Mouse (Mus musculus) stomach, embryonic 16.5 days (tissue): ENCODE measurements around the gene Mctp1. TPM values are rescaled to one million over a fixed set of nuclear protein-coding genes. Genes with fewer than 3 reads are reported as not detected.

Experiments
- ATAC-seq: fragments of 200-750 bp; cut with Nextera tagmentation; 2 replicates; pipeline ENCODE4 v1.8.0; 2017; ENCODE audit warnings: moderate number of reproducible peaks, moderate TSS enrichment; ENCODE audit not compliant: insufficient read depth, low FRiP score
- H3K27ac ChIP-seq: fragments of 300-500 bp; sonication (generic); 2 replicates; pipeline ENCODE4 v1.5.1; 2014; ENCODE audit warnings: low read length
- H3K27me3 ChIP-seq: fragments of 300-500 bp; sonication (generic); 2 replicates; pipeline ENCODE4 v1.6.1; 2014; ENCODE audit warnings: low read length, control low read depth, mixed read lengths; ENCODE audit not compliant: control insufficient read depth, insufficient read depth
- H3K36me3 ChIP-seq: fragments of 300-500 bp; sonication (generic); 2 replicates; pipeline ENCODE4 v1.6.1; 2014; ENCODE audit warnings: low read length; ENCODE audit not compliant: control insufficient read depth, insufficient read depth
- H3K4me1 ChIP-seq: fragments of 300-500 bp; sonication (generic); 2 replicates; pipeline ENCODE4 v1.6.1; 2014; ENCODE audit warnings: low read length, control low read depth, mixed read lengths; ENCODE audit not compliant: control insufficient read depth, insufficient read depth
- H3K4me2 ChIP-seq: fragments of 300-500 bp; sonication (generic); 2 replicates; pipeline ENCODE4 v1.6.1; 2014; ENCODE audit warnings: low read depth, low read length, mixed read lengths
- H3K4me3 ChIP-seq: fragments of 300-500 bp; sonication (generic); replicated peaks from 2 replicates; pipeline ENCODE4 v1.5.1; 2014; ENCODE audit warnings: mild to moderate bottlenecking, low read length
- H3K9ac ChIP-seq: fragments of 300-500 bp; sonication (generic); 2 replicates; pipeline ENCODE4 v1.6.1; 2014; ENCODE audit warnings: low read length
- H3K9me3 ChIP-seq: fragments of 300-500 bp; sonication (generic); replicated peaks from 2 replicates; pipeline ENCODE4 v1.6.1; 2016; ENCODE audit warnings: low read length, control low read depth; ENCODE audit not compliant: control insufficient read depth
- WGBS: fragments of 180-500 bp; shearing (Covaris S2); extraction: QIAGEN DNeasy Blood & Tissue Kit; methylation state at CpG from one replicate; pipeline ENCODE4 v1.1.7; 2014; 5-methylcytosine and 5-hydroxymethylcytosine counted together
- polyA plus RNA-seq: library from polyadenylated mRNA; unstranded; fragments of >200 nt; fragmentation: Nextera tagmentation; extraction: Ambion mirVana; gene quantifications from 2 replicates; pipeline ENCODE4 v1.2.1, GENCODE M21; 2015

The Mctp1 gene
- polyA plus RNA-seq, 1 experiment from 2014 or later: 1.8 TPM

- Histone ChIP-seq H3K4me2 (no peak overlapping the region), H3K9me3 (no peaks in the 10 kb centered on the region), H3K9ac (no peak overlapping the region), H3K36me3 (no peaks in the 10 kb centered on the region), H3K27ac (no peak overlapping the region), H3K4me3 (no peak overlapping the region), H3K4me1 (no peaks in the 10 kb centered on the region; the same call in 1 of the 2 replicates), H3K27me3 (no peaks in the 10 kb centered on the region)
- 72% methylated on average over 3 of the region's 3 CpGs for WGBS
- ATAC-seq: no peak
Measured at GRCm38 (mm10) chr13:77049736-77050135, 665.4 kb downstream of the Mctp1 start.

- no peaks in the 10 kb centered on the region for H3K4me1 ChIP-seq
- no peak overlapping the region for H3K9ac ChIP-seq
- no peak overlapping the region for H3K4me2 ChIP-seq
- ATAC-seq: no peak
- no peaks in the 10 kb centered on the region for H3K36me3 ChIP-seq
- no peaks in the 10 kb centered on the region for H3K27me3 ChIP-seq
- no peak overlapping the region for H3K27ac ChIP-seq
- 88% methylated on average over 1 of the region's 1 CpGs for WGBS
- no peak overlapping the region for H3K4me3 ChIP-seq
- H3K9me3 ChIP-seq: no peaks in the 10 kb centered on the region
Measured at GRCm38 (mm10) chr13:77063221-77063620, 678.9 kb downstream of the Mctp1 start.

- Histone ChIP-seq H3K9me3 (no peaks in the 10 kb centered on the region), H3K36me3 (no peaks in the 10 kb centered on the region), H3K27ac (no peak overlapping the region), H3K4me3 (no peak overlapping the region), H3K4me2 (no peak overlapping the region), H3K27me3 (no peaks in the 10 kb centered on the region), H3K4me1 (no peaks in the 10 kb centered on the region), H3K9ac (no peak overlapping the region)
- ATAC-seq: no peak
- WGBS: 92% methylated on average over 1 of the region's 1 CpGs
Measured at GRCm38 (mm10) chr13:77068847-77069246, 684.5 kb downstream of the Mctp1 start.

- Histone ChIP-seq H3K4me2 (no peak overlapping the region), H3K9me3 (peaks cover 4% of the 10 kb centered on the region; the same call in 1 of the 2 replicates), H3K4me1 (no peaks in the 10 kb centered on the region), H3K9ac (no peak overlapping the region), H3K27ac (no peak overlapping the region), H3K36me3 (peaks cover 4% of the 10 kb centered on the region), H3K27me3 (no peaks in the 10 kb centered on the region), H3K4me3 (no peak overlapping the region)
- no peak for ATAC-seq
Measured at GRCm38 (mm10) chr13:77072030-77072429, 687.7 kb downstream of the Mctp1 start.

Other genes with a start within 250 kb of the Mctp1 start
- gene Fam81b, start 79.5 kb upstream of the Mctp1 start, polyA plus RNA-seq: not detected in 2 replicates